Mouse (Mus musculus) gastrocnemius, adult 8-10 months (tissue): ENCODE results near the gene Olfr1423. TPM values are rescaled to one million over a fixed set of nuclear protein-coding genes. Genes with fewer than 3 reads are reported as not detected.
A peak's percentile ranks its signal among the peaks of the same experiment; 100 is the strongest.
"Not testable (repeated sequence)": the region's sequence is repeated elsewhere in the genome, so short reads cannot be mapped to it uniquely, and the experiment has no call there.

Experiments
- DNase-seq, 2 experiments: peaks; one replicate each; pipeline ENCODE4 v3.0.0; 2022; ENCODE audit warnings: low spot score in 2 of 2
- total RNA-seq, 4 experiments: library from RNA; stranded (reverse); gene quantifications; 2 replicates each; pipeline ENCODE4 v1.2.4; 2022

The Olfr1423 gene
- total RNA-seq, result not detected

- no peak for DNase-seq
Observed at GRCm38 (mm10) chr19:12041217-12041616, at the start of gene Olfr1423. Gene Olfr1423, minus strand, starts transcription at chr19:12041317.

GRCm38 (mm10) chr19:12077631-12078030 is 36.5 kb upstream of the Olfr1423 start, which contains the start of gene Olfr1425:
Gene Olfr1425, minus strand, starts transcription at chr19:12077731.
- not testable (repeated sequence) for DNase-seq

GRCm38 (mm10) chr19:12069546-12069945 is 28.4 kb upstream of the Olfr1423 start:
- not testable (repeated sequence) for DNase-seq

GRCm38 (mm10) chr19:12067806-12068205 is 26.7 kb upstream of the Olfr1423 start:
- DNase-seq, result not testable (repeated sequence)

- DNase-seq, result not testable (repeated sequence)
Observed at GRCm38 (mm10) chr19:12062582-12062981, 21.5 kb upstream of the Olfr1423 start, which contains the start of gene Olfr1424. Gene Olfr1424, minus strand, starts transcription at chr19:12062682.

- no peak for DNase-seq
Observed at GRCm38 (mm10) chr19:12043163-12043562, 2.0 kb upstream of the Olfr1423 start.

GRCm38 (mm10) chr19:12037727-12038126 is 3.4 kb downstream of the Olfr1423 start:
- no peak for DNase-seq

GRCm38 (mm10) chr19:12026606-12027005 is 14.5 kb downstream of the Olfr1423 start:
- no peak for DNase-seq

- no peak for DNase-seq
Observed at GRCm38 (mm10) chr19:12025333-12025732, 15.8 kb downstream of the Olfr1423 start.

GRCm38 (mm10) chr19:12024149-12024548 is 17.0 kb downstream of the Olfr1423 start:
- DNase-seq, result no peak

- no peak for DNase-seq
Observed at GRCm38 (mm10) chr19:12016192-12016591, 24.9 kb downstream of the Olfr1423 start.

- no peak for DNase-seq
Observed at GRCm38 (mm10) chr19:12015708-12016107, 25.4 kb downstream of the Olfr1423 start.

GRCm38 (mm10) chr19:12013228-12013627 is 27.9 kb downstream of the Olfr1423 start:
- peak; percentile 35 to 40 for DNase-seq

GRCm38 (mm10) chr19:12012615-12013014 is 28.5 kb downstream of the Olfr1423 start:
- DNase-seq, result no peak

GRCm38 (mm10) chr19:12011560-12012556 is 29.3 kb downstream of the Olfr1423 start:
- peak; percentile 87 for DNase-seq

GRCm38 (mm10) chr19:12010916-12011559 is 30.1 kb downstream of the Olfr1423 start:
- peak; percentile 59 to 64 for DNase-seq

GRCm38 (mm10) chr19:12010281-12010771 is 30.8 kb downstream of the Olfr1423 start:
- peak; percentile 46 to 48 for DNase-seq

- DNase-seq, result peak; percentile 65 to 68
Observed at GRCm38 (mm10) chr19:12009501-12010280, 31.4 kb downstream of the Olfr1423 start.

- no peak for DNase-seq
Observed at GRCm38 (mm10) chr19:12008410-12009380, 32.4 kb downstream of the Olfr1423 start.
